Mouse (Mus musculus) CH12.LX (cell line): ENCODE results near the gene Ttc13. TPM values are rescaled to one million over a fixed set of nuclear protein-coding genes. Genes with fewer than 3 reads are reported as not detected.

Experiments
- DNase-seq: peaks from one replicate; pipeline ENCODE4 v3.0.0-alpha.2; 2013; ENCODE audit errors: extremely low read depth
- H3K27ac ChIP-seq: 2 replicates; pipeline ENCODE4 v1.5.1; 2012; ENCODE audit warnings: low read depth, mild to moderate bottlenecking, control low read depth, moderate library complexity; ENCODE audit not compliant: insufficient read depth
- H3K27me3 ChIP-seq: replicated peaks from 2 replicates; pipeline ENCODE3; 2012; ENCODE audit warnings: inconsistent platforms
- H3K36me3 ChIP-seq, 2 experiments: replicated peaks in 1 of 2; 2 replicates each; pipeline versions ENCODE3 to v1.6.1; 2012; ENCODE audit warnings: inconsistent platforms in 1 of 2, low read length in 1 of 2, mild to moderate bottlenecking in 1 of 2, mixed read lengths in 1 of 2, moderate library complexity in 1 of 2; ENCODE audit not compliant: control insufficient read depth in 1 of 2, insufficient read depth in 1 of 2
- H3K4me1 ChIP-seq, 2 experiments: 2 replicates each; pipeline ENCODE4 v1.6.1; 2012; ENCODE audit warnings: inconsistent platforms in 1 of 2, moderate library complexity in 1 of 2; ENCODE audit not compliant: insufficient read depth in 2 of 2, control insufficient read depth in 1 of 2
- H3K4me2 ChIP-seq: 2 replicates; pipeline ENCODE4 v1.6.1; 2012; ENCODE audit warnings: low read depth, mild to moderate bottlenecking, control low read depth; ENCODE audit not compliant: poor library complexity, insufficient read depth, severe bottlenecking
- H3K4me3 ChIP-seq, 3 experiments: fragments of 150-350 bp in 1 of 3; sonication (generic) in 1 of 3; replicated peaks in 1 of 3; 2 replicates each; pipeline versions ENCODE3 to v1.5.1; 2011 to 2012; ENCODE audit warnings: low read depth in 2 of 3, low read length in 2 of 3, mild to moderate bottlenecking in 2 of 3, moderate library complexity in 2 of 3, control low read depth in 1 of 3, improper control_type of control experiment in 1 of 3, inconsistent platforms in 1 of 3, mixed read lengths in 1 of 3; ENCODE audit not compliant: poor library complexity in 1 of 3
- H3K79me2 ChIP-seq: replicated peaks from 2 replicates; pipeline ENCODE4 v1.6.1; 2012; ENCODE audit warnings: mild to moderate bottlenecking, moderate library complexity; ENCODE audit not compliant: control insufficient read depth, poor library complexity, insufficient read depth, severe bottlenecking; ENCODE audit errors: extremely low read depth
- H3K9ac ChIP-seq: 2 replicates; pipeline ENCODE4 v1.6.1; 2012; ENCODE audit warnings: low read depth, mild to moderate bottlenecking, control low read depth, moderate library complexity; ENCODE audit not compliant: insufficient read depth
- H3K9me3 ChIP-seq: replicated peaks from 2 replicates; pipeline ENCODE3; 2012; ENCODE audit warnings: low read length, inconsistent platforms, mixed read lengths
- BHLHE40 ChIP-seq: IDR thresholded peaks from 2 replicates; pipeline ENCODE4 v1.6.1; 2011; ENCODE audit warnings: mild to moderate bottlenecking, low read depth, low read length, improper control_type of control experiment
- CHD1 ChIP-seq: IDR thresholded peaks from 2 replicates; pipeline ENCODE4 v1.6.1; 2012; ENCODE audit warnings: low read depth, low read length, improper control_type of control experiment, inconsistent platforms
- EP300 ChIP-seq: IDR thresholded peaks from 2 replicates; pipeline ENCODE4 v1.6.1; 2011; ENCODE audit warnings: low read length, improper control_type of control experiment
- ETS1 ChIP-seq: conservative IDR thresholded peaks from 2 replicates; pipeline ENCODE4 v1.6.1; 2012; ENCODE audit warnings: low read depth, mild to moderate bottlenecking, inconsistent platforms, low read length, improper control_type of control experiment, moderate library complexity
- GABPA ChIP-seq: IDR thresholded peaks from 2 replicates; pipeline ENCODE4 v1.6.1; 2012; ENCODE audit warnings: low read depth, low read length, improper control_type of control experiment, inconsistent platforms; ENCODE audit not compliant: insufficient replicate concordance
- HCFC1 ChIP-seq: IDR thresholded peaks from 2 replicates; pipeline ENCODE4 v1.6.1; 2012; ENCODE audit warnings: low read depth, mild to moderate bottlenecking, inconsistent platforms, low read length, improper control_type of control experiment
- IRF4 ChIP-seq: IDR thresholded peaks from 2 replicates; pipeline ENCODE4 v1.6.1; 2014; ENCODE audit warnings: low read depth, mild to moderate bottlenecking, inconsistent platforms, low read length, improper control_type of control experiment
- JUND ChIP-seq: conservative IDR thresholded peaks from 2 replicates; pipeline ENCODE4 v1.6.1; 2011; ENCODE audit warnings: low read depth, low read length, improper control_type of control experiment
- MYC ChIP-seq: IDR thresholded peaks from 2 replicates; pipeline ENCODE4 v1.6.1; 2011; ENCODE audit warnings: low read depth, mild to moderate bottlenecking, improper control_type of control experiment, low read length
- POLR2AphosphoS2 ChIP-seq: IDR thresholded peaks from 2 replicates; pipeline ENCODE4 v1.6.1; 2011; ENCODE audit warnings: low read depth, low read length, improper control_type of control experiment
- RAD21 ChIP-seq: IDR thresholded peaks from 2 replicates; pipeline ENCODE4 v1.6.1; 2011; ENCODE audit warnings: low read depth, mild to moderate bottlenecking, low read length, improper control_type of control experiment, moderate library complexity
- RCOR1 ChIP-seq: conservative IDR thresholded peaks from 2 replicates; pipeline ENCODE4 v1.6.1; 2012; ENCODE audit warnings: low read depth, mild to moderate bottlenecking, inconsistent platforms, low read length, improper control_type of control experiment
- TCF12 ChIP-seq: IDR thresholded peaks from 2 replicates; pipeline ENCODE4 v1.6.1; 2014; ENCODE audit warnings: low read depth, mild to moderate bottlenecking, inconsistent platforms, low read length, improper control_type of control experiment
- UBTF ChIP-seq: IDR thresholded peaks from 2 replicates; pipeline ENCODE4 v1.6.1; 2012; ENCODE audit warnings: low read depth, mild to moderate bottlenecking, inconsistent platforms, low read length, improper control_type of control experiment, moderate library complexity
- USF1 ChIP-seq: IDR thresholded peaks from 2 replicates; pipeline ENCODE4 v1.6.1; 2014; ENCODE audit warnings: low read depth, mild to moderate bottlenecking, inconsistent platforms, low read length, improper control_type of control experiment
- USF2 ChIP-seq: conservative IDR thresholded peaks from 2 replicates; pipeline ENCODE4 v1.6.1; 2011; ENCODE audit warnings: low read depth, low read length, improper control_type of control experiment
- ZKSCAN1 ChIP-seq: IDR thresholded peaks from 2 replicates; pipeline ENCODE4 v1.6.1; 2012; ENCODE audit warnings: low read depth, inconsistent platforms, low read length, improper control_type of control experiment, borderline replicate concordance
- ZMIZ1 ChIP-seq: IDR thresholded peaks from 2 replicates; pipeline ENCODE4 v1.6.1; 2012; ENCODE audit warnings: low read depth, mild to moderate bottlenecking, inconsistent platforms, low read length, improper control_type of control experiment
- ZNF384 ChIP-seq: IDR thresholded peaks from 2 replicates; pipeline ENCODE4 v1.6.1; 2012; ENCODE audit warnings: low read depth, low read length, improper control_type of control experiment, inconsistent platforms
- dilution Hi-C: fragments of 300-500 bp; cut with MboI; formaldehyde crosslinking; loops from 2 replicates; pipeline ENCODE4 v1.14.3; 2020; ENCODE audit warnings: low sequenced_read_pairs; ENCODE audit not compliant: extremely low pct_unique_long_range_greater_than_20kb, extremely low pct_ligation_motif_present
- in situ Hi-C: fragments of 300-500 bp; cut with MboI; formaldehyde crosslinking; loops from 3 replicates; pipeline ENCODE4 v1.14.3; 2019; ENCODE audit warnings: low sequenced_read_pairs, low pct_ligation_motif_present, low pct_unique_long_range_greater_than_20kb, mixed read lengths
- polyA plus RNA-seq: library from polyadenylated mRNA; unstranded; fragments of >175 nt; gene quantifications from 2 replicates; pipeline ENCODE4 v1.2.1, GENCODE M21; 2012; ENCODE audit warnings: low read depth; ENCODE audit not compliant: insufficient read length
- total RNA-seq, 2 experiments: library from RNA; depleted of rRNA; stranded (reverse); fragments of 300-350 nt in 1 of 2; fragments of >200 nt in 1 of 2; gene quantifications; 2 replicates each; pipeline ENCODE4 v1.2.3; 2012 to 2014

Ttc13 gene
- total and polyA plus RNA-seq, 3 experiments, result 30.8 to 33.6 (median 33.5) TPM

GRCm38 (mm10) chr8:124756153-124756552 lies 34.4 kb upstream of the Ttc13 start:
- in situ Hi-C loops, result no loop called here
- no peak; the same call in 1 of the 2 replicates for TF ChIP-seq BHLHE40
- TF ChIP-seq IRF4, result peak; percentile 55
- TF ChIP-seq RCOR1, result peak; percentile 80; the same call in 1 of the 2 replicates
- TF ChIP-seq USF1, result no peak
- TF ChIP-seq EP300, result peak; percentile 57
- Histone ChIP-seq H3K4me3 (no peak overlapping the region), H3K9me3 (peaks cover 9% of the 10 kb centered on the region), H3K9ac (no peak overlapping the region), H3K27ac (no peak overlapping the region), H3K36me3 (no peaks in the 10 kb centered on the region), H3K4me2 (peak overlapping the region; percentile 93), H3K79me2 (no peaks in the 10 kb centered on the region), H3K27me3 (peaks cover 6% of the 10 kb centered on the region), H3K4me1 (peaks cover 16 to 64% of the 10 kb centered on the region in 2 experiments)
- dilution Hi-C loops, result no loop called here
- DNase-seq, result peak; percentile 36

- TF ChIP-seq UBTF (no peak), MYC (no peak), TCF12 (no peak), USF2 (no peak), GABPA (no peak), EP300 (no peak), JUND (no peak), POLR2AphosphoS2 (no peak), CHD1 (no peak), ETS1 (no peak), ZNF384 (no peak), ZKSCAN1 (no peak), RAD21 (no peak), ZMIZ1 (no peak), RCOR1 (no peak), BHLHE40 (no peak), HCFC1 (no peak)
- TF ChIP-seq, all 38 proteins: peak for 0
- peaks cover 16 to 71% of the 10 kb centered on the region in 2 experiments for H3K4me1 ChIP-seq
- no peak for DNase-seq
- H3K27ac ChIP-seq, result no peak overlapping the region
- H3K9ac ChIP-seq, result no peak overlapping the region
- H3K4me2 ChIP-seq, result no peak overlapping the region
- no peaks in the 10 kb centered on the region for H3K79me2 ChIP-seq
- in situ Hi-C loops (no loop called here), dilution Hi-C loops (no loop called here)
- no peaks in the 10 kb centered on the region for H3K36me3 ChIP-seq
- H3K27me3 ChIP-seq, result peaks cover 9% of the 10 kb centered on the region
- peaks cover 9% of the 10 kb centered on the region for H3K9me3 ChIP-seq
- no peak overlapping the region for H3K4me3 ChIP-seq
Measured at GRCm38 (mm10) chr8:124755481-124755880, 33.7 kb upstream of the Ttc13 start.
